ENCODE assay signal across 8 mouse cellular contexts in the genomic region with DNA sequence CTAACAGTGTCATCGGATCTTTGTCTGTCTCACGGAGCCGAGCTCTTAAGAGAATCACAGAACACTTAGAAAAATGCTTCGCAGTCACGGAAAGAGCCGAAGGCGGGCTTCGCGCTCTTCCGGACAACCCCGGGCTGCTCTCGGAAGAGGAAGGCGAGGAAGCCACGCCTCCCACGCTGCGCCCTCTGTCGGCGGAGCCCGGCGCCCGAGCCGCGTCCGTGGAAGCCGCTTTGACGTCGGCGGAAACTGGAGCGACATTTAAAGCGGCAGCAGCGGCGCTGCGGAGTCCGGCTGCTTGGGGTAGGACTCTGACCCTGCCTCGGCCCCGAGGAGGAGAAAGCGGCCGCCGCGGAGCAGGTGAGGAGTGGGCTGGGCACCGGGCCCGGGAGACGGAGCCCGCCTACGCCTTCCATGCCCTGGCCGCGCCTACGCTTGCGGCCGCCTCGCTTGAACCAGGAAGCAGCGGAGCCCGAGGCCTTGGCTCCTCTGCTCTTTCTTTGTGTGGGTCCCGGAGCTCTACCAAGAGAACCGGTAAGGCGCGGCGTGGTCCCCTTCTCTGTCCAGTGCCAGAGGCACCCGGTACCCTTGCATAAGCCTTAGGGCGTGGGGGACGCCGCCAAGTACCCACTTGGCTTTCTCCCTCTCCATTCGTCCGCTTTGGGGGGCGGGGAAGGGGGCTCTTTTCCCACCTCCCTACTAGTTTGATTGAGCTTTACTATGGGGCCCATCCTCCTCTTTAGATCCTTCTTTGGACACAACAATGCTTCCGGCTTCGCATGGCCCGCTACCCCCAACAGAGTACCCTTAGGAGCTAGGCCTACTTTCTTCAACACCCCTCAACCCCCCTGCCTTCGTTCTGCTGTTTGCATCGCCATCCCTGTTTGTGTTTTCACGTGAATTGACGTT. TPM values are rescaled to one million over a fixed set of nuclear protein-coding genes. Genes with fewer than 3 reads are reported as not detected.
DNase-seq lines count a peak whose midpoint lies in the region; ATAC-seq lines count a peak whose summit lies in the region.

A gene (plus strand): TSS at position 242 of the 906 bp plus-strand sequence.

- H3K27me3 ChIP-seq in intestine, embryonic 14.5 days (replicated peaks; ENCODE audit: control insufficient read depth, insufficient read depth, low read length), result no peaks in the 10 kb centered on the region

- peak within 1 kb of the TSS; percentile 87 for H3K27ac ChIP-seq in intestine, embryonic 14.5 days (ENCODE audit: low read depth)

- H3K9ac ChIP-seq in intestine, embryonic 14.5 days (ENCODE audit: low read length), result peak within 1 kb of the TSS; percentile 71

- peak; percentile 95 for ATAC-seq in intestine, embryonic 14.5 days (replicated peaks; ENCODE audit: low FRiP score, low TSS enrichment, low read depth)
- peak; percentile 99 for ATAC-seq in megakaryocyte progenitor cell, adult 5-6 weeks (replicated peaks; ENCODE audit: poor library complexity)

- H3K36me3 ChIP-seq in intestine, embryonic 14.5 days (ENCODE audit: control insufficient read depth, insufficient read depth, low read length), result peaks cover 13% of the 10 kb centered on the region; the same call in 1 of the 2 replicates

- no peaks in the 10 kb centered on the region for H3K4me1 ChIP-seq in intestine, embryonic 14.5 days (replicated peaks; ENCODE audit: control insufficient read depth, insufficient read depth, low read length)

- H3K4me3 ChIP-seq in intestine, embryonic 14.5 days (ENCODE audit: low read depth, low read length), result peak within 1 kb of the TSS; percentile 52

- intact Hi-C loops in gastrocnemius, postnatal 14 days (cut with DNase I; ENCODE audit: low total_unique reads), result no loop called here
- intact Hi-C loops in left cerebral cortex, postnatal 10 days (cut with DNase I), result loop anchor here (10.0 kb wide), 1 partner anchor 245 kb away; no protein-coding TSS in a partner anchor

- no peaks in the 10 kb centered on the region for H3K9me3 ChIP-seq in intestine, embryonic 14.5 days (ENCODE audit: control insufficient read depth, low read length)

- 14% methylated on average over 69 of the region's 72 CpGs for WGBS in intestine, embryonic 14.5 days

- peak within 1 kb of the TSS; percentile 63 for H3K4me2 ChIP-seq in intestine, embryonic 14.5 days (ENCODE audit: low read length)

- peak; percentile 82 to 87 for DNase-seq in adrenal gland, adult 18-20 months (ENCODE audit: low spot score in 2 of 2)
- peak; percentile 86 for DNase-seq in embryo, embryonic 10.5 days (ENCODE audit: low spot score)
- DNase-seq in gastrocnemius, postnatal 14 days, result peak; percentile 86
- DNase-seq in intestine, embryonic 14.5 days (ENCODE audit: low spot score), result peak; percentile 92
- DNase-seq in left cerebral cortex, postnatal 10 days (ENCODE audit: extremely low spot score in 1 of 2, low spot score in 2 of 2), result peak; percentile 72 to 89
- peak; percentile 90 to 93 for DNase-seq in right cerebral cortex, postnatal 10 days (ENCODE audit: low spot score in 2 of 2)
- peak; percentile 88 for DNase-seq in urinary bladder, postnatal 14 days (ENCODE audit: low spot score)

RNA-seq across cellular contexts. Expression of the gene that starts here (rescaled TPM):
- 10 to 100 TPM; 28.0 to 36.1 TPM for total RNA-seq in adrenal gland, adult 18-20 months (2021)
- total RNA-seq in gastrocnemius, postnatal 14 days (2021), result 1 to 10 TPM; 6.8 to 7.3 TPM
- polyA plus RNA-seq in intestine, embryonic 14.5 days (2014; fragmentation: Nextera tagmentation; extraction: Ambion mirVana), result 5.1 and 6.2 TPM in 2 replicates
- total RNA-seq in left cerebral cortex, postnatal 10 days (2021), result 10 to 100 TPM; 21.5 to 21.7 TPM
- total RNA-seq in megakaryocyte progenitor cell, adult 5-6 weeks (2015), result 27.1 and 31.2 TPM in 2 replicates
- total RNA-seq in megakaryocyte progenitor cell, adult 5-6 weeks (2017), result 17.4 and 21.7 TPM in 2 replicates

Comparison
In these comparisons a context has a peak if more than half of its experiments do, and no peak if none do; other contexts are left out.
1. Peak in every context shown above with its lines: DNase-seq, ATAC-seq, H3K4me3 ChIP-seq and H3K27ac ChIP-seq.